Mouse (Mus musculus) forebrain, embryonic 15.5 days (tissue): ENCODE measurements at regions not wholly inside any gene's neighbourhood (a gene's known extent, or its start where the extent isn't known, plus 50 kb on each side); places are given as distances from the start of the nearest gene placed in this dataset.
A peak's percentile ranks its signal among the peaks of the same experiment; 100 is the strongest.
"Not testable (repeated sequence)": the region's sequence is repeated elsewhere in the genome, so short reads cannot be mapped to it uniquely, and the experiment has no call there.

ENCODE experiments used
- ATAC-seq: fragments of 200-750 bp; cut with Nextera tagmentation; replicated peaks from 2 replicates; pipeline ENCODE4 v1.8.0; 2017; ENCODE audit warnings: mild to moderate bottlenecking, moderate TSS enrichment, moderate library complexity
- H3K27ac ChIP-seq: fragments of 300-500 bp; sonication (generic); replicated peaks from 2 replicates; pipeline ENCODE4 v1.5.1; 2015; ENCODE audit warnings: mild to moderate bottlenecking, inconsistent platforms
- H3K27me3 ChIP-seq: fragments of 300-500 bp; sonication (generic); 2 replicates; pipeline ENCODE4 v1.6.1; 2015; ENCODE audit warnings: inconsistent platforms
- H3K36me3 ChIP-seq: fragments of 300-500 bp; sonication (generic); 2 replicates; pipeline ENCODE4 v1.6.1; 2015; ENCODE audit warnings: mild to moderate bottlenecking, inconsistent platforms
- H3K4me1 ChIP-seq: fragments of 300-500 bp; sonication (generic); 2 replicates; pipeline ENCODE4 v1.6.1; 2015; ENCODE audit warnings: inconsistent platforms
- H3K4me2 ChIP-seq: fragments of 300-500 bp; sonication (generic); replicated peaks from 2 replicates; pipeline ENCODE4 v1.6.1; 2015; ENCODE audit warnings: mild to moderate bottlenecking, inconsistent platforms
- H3K4me3 ChIP-seq: fragments of 300-500 bp; sonication (generic); 2 replicates; pipeline ENCODE4 v1.5.1; 2015; ENCODE audit warnings: mild to moderate bottlenecking, inconsistent platforms
- H3K9ac ChIP-seq: fragments of 300-500 bp; sonication (generic); replicated peaks from 2 replicates; pipeline ENCODE4 v1.6.1; 2015; ENCODE audit warnings: mild to moderate bottlenecking, inconsistent platforms
- H3K9me3 ChIP-seq: fragments of 300-500 bp; sonication (generic); 2 replicates; pipeline ENCODE4 v1.6.1; 2016; ENCODE audit warnings: inconsistent platforms
- WGBS: fragments of 180-500 bp; shearing (Covaris S2); methylation state at CpG from one replicate; pipeline ENCODE4 v1.1.7; 2015; ENCODE audit warnings: mixed read lengths; 5-methylcytosine and 5-hydroxymethylcytosine counted together

- Histone ChIP-seq H3K27me3 (no peaks in the 10 kb centered on the region), H3K4me2 (no peak overlapping the region), H3K27ac (no peak overlapping the region), H3K36me3 (no peaks in the 10 kb centered on the region), H3K4me3 (no peak overlapping the region), H3K9me3 (no peaks in the 10 kb centered on the region), H3K9ac (no peak overlapping the region), H3K4me1 (peaks cover 21% of the 10 kb centered on the region)
- ATAC-seq: no peak
- WGBS: 63% methylated on average over 3 of the region's 3 CpGs
These were observed 59.5 kb downstream of the Tex35 start for GRCm38 (mm10) chr1:157048996-157049395.

DNA sequence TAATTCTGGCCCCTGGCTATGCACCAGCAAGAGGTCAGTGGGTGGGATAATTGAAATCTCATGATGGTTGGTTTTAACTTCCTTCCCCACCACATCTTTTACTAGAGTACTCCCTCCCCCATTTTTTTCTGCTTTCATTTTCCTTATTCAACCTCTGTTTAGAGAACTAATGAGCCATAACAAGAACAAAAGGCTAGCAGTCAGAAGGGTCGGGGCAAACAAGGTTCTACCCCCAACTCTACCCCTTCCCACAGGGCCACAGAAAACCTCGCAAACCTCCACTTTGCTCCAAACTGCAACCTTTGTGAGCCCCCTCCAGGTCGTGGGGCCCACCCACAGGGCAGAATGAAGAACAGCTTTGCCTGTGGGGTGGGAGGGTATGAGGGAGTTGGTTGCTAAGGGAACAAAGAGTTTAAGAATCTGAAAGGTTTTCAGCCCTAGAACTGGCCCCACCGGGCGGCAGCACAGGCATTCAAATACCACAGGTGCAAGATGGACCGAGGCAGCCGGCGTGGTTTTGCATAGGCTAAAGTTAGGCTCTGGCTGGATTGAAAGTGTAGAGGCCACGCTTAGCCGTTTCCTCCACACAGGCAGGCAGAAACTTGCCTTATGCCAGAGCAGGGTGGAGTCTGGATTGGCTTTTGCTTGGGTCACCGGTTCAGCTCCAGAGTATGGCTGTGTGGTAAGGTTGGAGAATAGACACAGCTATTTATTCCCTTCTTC, 60.1 kb downstream of the Tex35 start:
- no peak overlapping the region for H3K27ac ChIP-seq
- no peak overlapping the region for H3K9ac ChIP-seq
- no peak overlapping the region for H3K4me3 ChIP-seq

GRCm38 (mm10) chr1:157047751-157048200, 60.7 kb downstream of the Tex35 start:
- Histone ChIP-seq H3K27ac (0 out of 2 replicates have a peak overlapping the region, but pooled peaks have one; percentile 5), H3K27me3 (no peaks in the 10 kb centered on the region), H3K4me3 (no peak overlapping the region), H3K4me1 (peaks cover 30% of the 10 kb centered on the region), H3K4me2 (no peak overlapping the region), H3K9me3 (no peaks in the 10 kb centered on the region), H3K36me3 (no peaks in the 10 kb centered on the region), H3K9ac (no peak overlapping the region)
- WGBS: 33% methylated on average over 4 of the region's 4 CpGs
- no peak; the same call in 1 of the 2 replicates for ATAC-seq

More for the DNA sequence above, 60.1 kb downstream of the Tex35 start:
- Histone ChIP-seq H3K27me3 (no peaks in the 10 kb centered on the region), H3K4me2 (no peak overlapping the region), H3K9me3 (no peaks in the 10 kb centered on the region), H3K36me3 (no peaks in the 10 kb centered on the region), H3K4me1 (peaks cover 27% of the 10 kb centered on the region)
- peak; percentile 63 for ATAC-seq
- WGBS: 6% methylated on average over 11 of the region's 11 CpGs

DNA sequence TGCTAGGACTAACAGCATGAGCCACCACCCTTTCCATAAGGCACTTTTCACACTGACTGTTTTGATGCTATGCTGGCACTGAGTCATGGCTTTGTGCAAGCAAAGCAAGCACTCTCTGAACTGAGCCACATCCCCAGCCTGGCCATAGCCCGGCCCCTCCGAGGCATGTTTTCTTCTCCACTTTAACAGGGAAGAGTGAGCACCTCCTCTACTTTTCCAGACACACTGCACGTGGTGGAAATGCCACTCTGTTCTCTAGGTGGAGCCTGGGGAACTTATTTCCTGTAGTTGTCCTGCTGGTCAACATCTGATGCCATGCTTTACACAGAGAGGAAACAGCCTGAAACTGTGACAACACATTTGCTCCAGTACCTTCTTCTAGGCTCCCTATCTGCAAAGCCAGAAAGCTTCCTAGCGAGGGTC, 61.7 kb downstream of the Tex35 start:
- H3K27ac ChIP-seq: no peak overlapping the region
- ATAC-seq: no peak
- 79% methylated on average over 4 of the region's 4 CpGs for WGBS

DNA sequence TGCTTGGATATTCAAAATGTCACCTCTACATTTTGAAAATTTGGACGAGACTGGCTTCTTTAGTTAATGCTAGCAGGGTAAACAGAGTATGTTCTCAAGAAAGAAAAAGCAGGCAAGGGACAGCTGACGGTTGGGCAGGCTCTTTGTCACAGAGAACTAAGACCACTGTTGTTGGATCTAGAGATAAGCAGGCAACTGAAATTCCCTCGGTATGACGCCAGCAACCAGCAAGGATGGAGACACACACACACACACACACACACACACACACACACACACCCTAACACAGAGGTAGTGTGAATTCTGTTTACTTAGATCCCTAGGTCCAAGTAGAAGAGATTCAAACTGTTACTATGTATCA, 68.7 kb downstream of the Tex35 start:
- peak; percentile 78 for ATAC-seq
- Histone ChIP-seq H3K9me3 (no peaks in the 10 kb centered on the region), H3K9ac (no peak overlapping the region; the same call in 1 of the 2 replicates), H3K36me3 (no peaks in the 10 kb centered on the region), H3K4me3 (no peak overlapping the region), H3K27ac (peak overlapping the region; percentile 97), H3K4me2 (peak overlapping the region; percentile 35; the same call in 1 of the 2 replicates), H3K27me3 (no peaks in the 10 kb centered on the region), H3K4me1 (peaks cover 62% of the 10 kb centered on the region)
- 2% methylated on average over 4 of the region's 4 CpGs for WGBS

More for the DNA sequence above, 61.7 kb downstream of the Tex35 start:
- Histone ChIP-seq H3K4me2 (no peak overlapping the region), H3K4me3 (no peak overlapping the region), H3K27me3 (no peaks in the 10 kb centered on the region), H3K4me1 (peaks cover 30% of the 10 kb centered on the region), H3K9me3 (no peaks in the 10 kb centered on the region), H3K9ac (no peak overlapping the region), H3K36me3 (no peaks in the 10 kb centered on the region)

DNA sequence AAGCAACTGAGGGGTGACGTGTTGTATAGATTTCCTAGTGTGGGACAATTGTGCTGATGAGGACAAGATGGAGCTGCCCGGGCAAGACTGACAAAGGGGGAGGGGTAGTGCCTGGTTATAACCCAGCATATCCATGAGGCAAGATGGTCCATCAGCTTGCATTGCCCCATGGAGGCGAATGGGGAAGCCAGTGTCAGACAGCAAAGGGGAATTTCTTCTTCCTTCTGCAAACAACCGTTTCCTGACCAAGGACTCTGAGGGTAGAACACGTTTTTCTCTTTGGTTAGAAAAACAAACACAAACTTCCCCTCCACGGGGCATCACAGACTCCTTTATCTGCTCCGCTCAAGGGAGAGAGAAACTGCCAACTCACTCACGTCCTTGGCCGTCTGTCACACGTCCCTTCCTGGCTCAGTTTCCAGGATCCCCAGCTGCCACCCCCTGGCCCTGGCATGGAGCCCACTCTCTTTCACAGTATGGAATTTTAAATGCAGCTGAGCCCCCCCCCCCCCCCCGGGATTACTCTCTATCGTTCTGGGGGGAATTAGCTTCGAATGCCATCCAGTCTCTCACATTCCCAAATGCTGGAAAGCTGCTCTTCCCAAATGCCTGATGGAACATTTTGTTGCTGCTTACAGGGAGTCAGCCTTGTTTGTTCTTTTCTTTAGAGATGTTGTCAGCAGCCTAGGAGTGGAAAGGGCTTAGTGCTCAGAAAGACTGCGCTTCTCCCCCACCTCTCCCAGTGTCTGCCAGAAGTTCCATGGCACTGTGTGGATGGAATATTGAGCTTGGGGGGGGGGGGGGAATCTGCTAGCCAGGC, 69.3 kb downstream of the Tex35 start:
- peaks cover 62% of the 10 kb centered on the region for H3K4me1 ChIP-seq

GRCm38 (mm10) chr1:157038111-157039008, 70.1 kb downstream of the Tex35 start:
- Histone ChIP-seq H3K27me3 (no peaks in the 10 kb centered on the region), H3K4me1 (peaks cover 55% of the 10 kb centered on the region), H3K9me3 (no peaks in the 10 kb centered on the region), H3K36me3 (no peaks in the 10 kb centered on the region), H3K9ac (no peak overlapping the region), H3K4me2 (peak overlapping the region; percentile 35; the same call in 1 of the 2 replicates), H3K4me3 (no peak overlapping the region), H3K27ac (peak overlapping the region; percentile 97)
- ATAC-seq: no peak
- WGBS: 44% methylated on average over 14 of the region's 14 CpGs

More for the DNA sequence above, 69.3 kb downstream of the Tex35 start:
- ATAC-seq: peak; percentile 93
- WGBS: 4% methylated on average over 14 of the region's 14 CpGs
- no peaks in the 10 kb centered on the region for H3K36me3 ChIP-seq
- H3K9ac ChIP-seq: no peak overlapping the region
- no peak overlapping the region for H3K4me3 ChIP-seq
- no peaks in the 10 kb centered on the region for H3K9me3 ChIP-seq
- H3K27me3 ChIP-seq: no peaks in the 10 kb centered on the region
- H3K4me2 ChIP-seq: peak overlapping the region; percentile 35
- H3K27ac ChIP-seq: peak overlapping the region; percentile 97

- Histone ChIP-seq H3K36me3 (no peaks in the 10 kb centered on the region), H3K9ac (no peak overlapping the region), H3K4me1 (peaks cover 53% of the 10 kb centered on the region), H3K4me3 (no peak overlapping the region), H3K27ac (peak overlapping the region; percentile 97), H3K4me2 (no peak overlapping the region), H3K9me3 (no peaks in the 10 kb centered on the region), H3K27me3 (no peaks in the 10 kb centered on the region)
- WGBS: 79% methylated on average over 10 of the region's 10 CpGs
- ATAC-seq: no peak
These were observed 71.1 kb downstream of the Tex35 start for GRCm38 (mm10) chr1:157037246-157037991.

- no peak overlapping the region for H3K9ac ChIP-seq
- no peaks in the 10 kb centered on the region for H3K36me3 ChIP-seq
- peaks cover 53% of the 10 kb centered on the region for H3K4me1 ChIP-seq
- H3K4me3 ChIP-seq: no peak overlapping the region
- WGBS: 4% methylated on average over 4 of the region's 4 CpGs
- no peaks in the 10 kb centered on the region for H3K9me3 ChIP-seq
- no peak overlapping the region for H3K4me2 ChIP-seq
- peak overlapping the region; percentile 97 for H3K27ac ChIP-seq
- no peak for ATAC-seq
- H3K27me3 ChIP-seq: no peaks in the 10 kb centered on the region
These were observed 71.7 kb downstream of the Tex35 start for GRCm38 (mm10) chr1:157036779-157037178.

DNA sequence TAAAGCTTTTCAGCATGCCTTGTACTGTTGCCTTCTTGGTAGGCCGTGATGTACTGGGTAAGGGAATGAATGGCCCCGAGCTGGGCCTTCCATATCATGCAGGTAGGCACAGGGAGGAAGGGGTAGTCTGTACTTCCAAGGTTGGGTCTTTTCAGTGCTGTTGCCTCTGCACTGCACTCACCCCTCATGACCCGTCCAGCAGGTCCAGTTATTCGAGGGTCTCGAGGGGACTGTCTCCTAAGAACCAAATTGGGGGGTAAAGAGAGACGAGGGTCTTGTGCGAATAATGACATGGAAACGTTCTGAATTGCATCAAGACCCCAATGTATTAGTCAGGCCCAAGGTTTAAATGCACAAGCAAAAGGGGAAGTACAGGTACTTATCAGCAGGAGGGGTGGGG, 73.3 kb downstream of the Tex35 start:
- WGBS: 96% methylated on average over 8 of the region's 8 CpGs
- not testable (repeated sequence) for H3K36me3 ChIP-seq
- peaks cover 40% of the 10 kb centered on the region for H3K4me1 ChIP-seq

DNA sequence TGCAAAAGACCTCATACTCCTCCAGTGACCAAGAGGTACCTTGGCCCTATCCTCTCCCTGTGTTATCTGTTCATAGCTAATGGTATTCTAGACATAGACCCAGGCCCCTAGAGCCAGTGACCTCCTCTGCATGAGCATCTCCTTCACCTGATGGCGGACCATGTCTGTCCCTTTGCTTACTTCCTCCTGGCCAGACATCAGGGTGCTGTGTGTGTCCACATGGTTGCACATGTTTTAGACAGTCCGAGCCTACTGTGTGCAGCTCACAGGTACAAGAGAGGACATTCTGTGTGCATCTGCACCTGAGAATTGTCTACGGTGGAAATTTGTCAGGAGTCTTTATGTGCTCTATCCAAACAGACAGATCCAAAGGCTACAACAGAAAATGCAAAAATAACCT, 79.8 kb downstream of the Tex35 start:
- Histone ChIP-seq H3K27me3 (no peaks in the 10 kb centered on the region), H3K27ac (no peak overlapping the region), H3K4me2 (no peak overlapping the region), H3K36me3 (no peaks in the 10 kb centered on the region), H3K4me3 (no peak overlapping the region), H3K9me3 (no peaks in the 10 kb centered on the region), H3K4me1 (no peaks in the 10 kb centered on the region), H3K9ac (no peak overlapping the region)
- WGBS: 93% methylated on average over 3 of the region's 3 CpGs
- ATAC-seq: no peak

More for the DNA sequence above, 73.3 kb downstream of the Tex35 start:
- H3K4me2 ChIP-seq, H3K27ac ChIP-seq, H3K9ac ChIP-seq, H3K4me3 ChIP-seq, H3K9me3 ChIP-seq, H3K27me3 ChIP-seq, ATAC-seq: not testable (repeated sequence)
